Mouse (Mus musculus): ENCODE measurements around the gene Ppp1r35. TPM values are rescaled to one million over a fixed set of nuclear protein-coding genes. Genes with fewer than 3 reads are reported as not detected.
A peak's percentile ranks its signal among the peaks of the same experiment; 100 is the strongest.

Gene Ppp1r35
- polyA plus RNA-seq, 1 experiment from 2014 or later: 22.3 TPM

DNA sequence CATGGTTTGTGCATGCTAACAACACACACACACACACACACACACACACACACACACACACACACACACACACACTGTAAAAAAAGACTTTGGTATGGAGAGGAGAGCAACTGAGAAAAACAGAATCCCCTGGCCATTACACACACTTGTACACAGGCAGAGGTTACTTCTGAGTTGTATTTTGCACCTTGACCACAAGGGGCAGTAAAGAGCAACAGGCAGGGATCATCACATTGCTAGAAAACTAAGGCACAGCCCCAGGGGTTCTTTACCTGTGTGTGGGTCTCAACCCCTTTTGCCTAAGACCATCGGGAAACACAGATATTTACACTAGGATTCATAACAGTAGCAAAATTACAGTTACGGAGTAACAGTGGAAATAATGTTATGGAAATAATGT, 7.9 kb upstream of the Ppp1r35 start:
- H3K27ac ChIP-seq (replicated peaks): no peak overlapping the region
- no peak overlapping the region for H3K4me3 ChIP-seq
- no peaks in the 10 kb centered on the region for H3K36me3 ChIP-seq
- 0 out of 2 replicates have a peak, but pooled peaks cover 5% of the 10 kb centered on the region for H3K4me1 ChIP-seq
- 38% methylated on average over 2 of the region's 2 CpGs for WGBS
- no peaks in the 10 kb centered on the region for H3K27me3 ChIP-seq (replicated peaks)
- no peak overlapping the region for H3K4me2 ChIP-seq
- no peaks in the 10 kb centered on the region for H3K9me3 ChIP-seq
- H3K9ac ChIP-seq: no peak overlapping the region
- ATAC-seq (ENCODE audit: extremely low read depth, insufficient number of reproducible peaks, low FRiP score, low TSS enrichment): no peak

DNA sequence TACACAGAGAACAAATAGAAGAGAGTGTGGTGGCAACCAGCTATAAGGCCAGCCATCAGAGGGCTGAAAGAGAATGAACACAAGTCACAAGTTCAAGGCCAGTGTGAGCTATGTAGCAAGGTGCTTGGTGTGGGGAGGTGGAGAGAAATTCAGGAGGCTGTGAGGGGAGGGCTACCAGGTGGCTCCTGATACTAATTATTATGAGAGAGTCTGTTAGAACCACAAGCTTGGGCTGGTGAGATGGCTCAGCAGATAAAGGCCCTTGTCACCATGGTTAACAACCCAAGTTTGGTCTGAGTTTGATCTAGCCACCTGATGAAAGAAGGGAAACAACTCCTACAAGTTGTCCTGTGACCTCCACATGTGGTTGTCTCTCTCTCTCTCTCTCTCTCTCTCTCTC, 5.9 kb upstream of the Ppp1r35 start:
- Histone ChIP-seq H3K4me1 (peaks cover 16% of the 10 kb centered on the region), H3K9me3 (no peaks in the 10 kb centered on the region), H3K4me3 (no peak overlapping the region), H3K27me3 (replicated peaks) (no peaks in the 10 kb centered on the region), H3K36me3 (no peaks in the 10 kb centered on the region), H3K4me2 (no peak overlapping the region), H3K27ac (replicated peaks) (no peak overlapping the region), H3K9ac (no peak overlapping the region)
- ATAC-seq (ENCODE audit: extremely low read depth, insufficient number of reproducible peaks, low FRiP score, low TSS enrichment): no peak

DNA sequence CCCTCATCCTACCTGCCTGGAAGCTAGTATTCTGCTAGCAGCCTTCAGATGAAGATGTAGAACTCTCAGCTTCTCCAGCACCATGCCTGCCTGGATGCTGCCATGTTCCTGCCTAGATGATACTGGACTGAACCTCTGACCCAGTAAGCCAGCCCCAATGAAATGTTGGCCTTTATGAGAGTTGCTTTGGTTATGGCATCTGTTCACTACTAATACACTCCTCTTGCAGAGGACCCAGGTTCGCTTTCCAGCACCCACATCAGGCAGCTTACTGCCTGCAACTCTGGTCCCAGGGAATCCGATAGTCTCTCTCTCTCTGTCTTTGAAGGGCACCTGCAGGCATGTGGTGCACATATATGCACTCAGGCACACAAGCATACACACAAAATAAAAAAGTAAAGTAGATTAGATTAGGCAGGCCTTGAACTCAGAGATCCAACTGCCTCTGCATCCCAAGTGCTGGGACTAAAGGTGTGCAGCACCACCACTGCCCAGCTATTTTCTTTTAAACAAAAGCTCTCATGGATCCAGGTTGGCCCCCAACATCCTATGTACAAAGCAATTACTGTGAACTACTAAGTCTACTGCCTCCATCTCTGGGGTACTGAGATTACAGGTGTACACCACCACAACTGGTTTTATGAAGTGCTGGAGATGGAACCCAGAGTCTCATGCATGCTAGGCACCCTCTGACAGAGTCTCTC, 2.9 kb upstream of the Ppp1r35 start:
- no peak overlapping the region for H3K4me3 ChIP-seq
- H3K4me2 ChIP-seq: no peak overlapping the region
- peak overlapping the region; percentile 72 for H3K27ac ChIP-seq (replicated peaks)
- H3K27me3 ChIP-seq (replicated peaks): no peaks in the 10 kb centered on the region
- no peak for ATAC-seq (ENCODE audit: extremely low read depth, insufficient number of reproducible peaks, low FRiP score, low TSS enrichment)
- H3K9ac ChIP-seq: no peak overlapping the region
- H3K9me3 ChIP-seq: no peaks in the 10 kb centered on the region
- H3K4me1 ChIP-seq: peaks cover 33% of the 10 kb centered on the region
- H3K36me3 ChIP-seq: peaks cover 8% of the 10 kb centered on the region
- 89% methylated on average over 2 of the region's 2 CpGs for WGBS

DNA sequence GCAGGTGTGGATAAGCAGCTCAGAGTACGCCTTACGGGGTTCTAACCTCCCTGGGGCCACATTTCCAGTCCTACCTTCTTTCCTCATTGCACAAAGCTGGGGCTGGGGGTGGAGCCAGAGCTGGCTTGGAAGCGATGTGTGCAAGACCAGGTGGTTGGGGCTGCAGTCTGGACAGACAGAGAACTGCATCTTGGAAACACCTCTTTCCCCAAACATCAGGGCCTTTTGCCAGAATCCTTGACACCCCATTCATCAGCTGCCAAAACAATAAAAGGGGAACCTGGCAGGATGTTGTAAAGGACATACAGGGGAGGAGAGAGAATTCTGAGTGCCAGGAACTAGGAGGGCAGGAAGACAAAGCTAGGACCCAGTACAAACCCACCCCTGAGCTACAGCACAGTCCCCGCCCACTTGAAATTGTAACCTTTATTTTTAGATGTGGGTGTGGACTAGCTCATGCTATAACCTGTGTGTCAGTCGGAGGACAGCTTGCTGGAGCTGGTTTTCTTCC, 2.2 kb upstream of the Ppp1r35 start:
- ATAC-seq (ENCODE audit: extremely low read depth, insufficient number of reproducible peaks, low FRiP score, low TSS enrichment): no peak; the same call in 1 of the 2 replicates
- Histone ChIP-seq H3K4me2 (no peak overlapping the region), H3K36me3 (peaks cover 15% of the 10 kb centered on the region), H3K9ac (peak overlapping the region; percentile 47; the same call in 1 of the 2 replicates), H3K4me1 (peaks cover 33% of the 10 kb centered on the region), H3K9me3 (no peaks in the 10 kb centered on the region), H3K27ac (replicated peaks) (peak overlapping the region; percentile 72), H3K27me3 (replicated peaks) (no peaks in the 10 kb centered on the region), H3K4me3 (no peak overlapping the region)
- WGBS: 29% methylated on average over 5 of the region's 5 CpGs

DNA sequence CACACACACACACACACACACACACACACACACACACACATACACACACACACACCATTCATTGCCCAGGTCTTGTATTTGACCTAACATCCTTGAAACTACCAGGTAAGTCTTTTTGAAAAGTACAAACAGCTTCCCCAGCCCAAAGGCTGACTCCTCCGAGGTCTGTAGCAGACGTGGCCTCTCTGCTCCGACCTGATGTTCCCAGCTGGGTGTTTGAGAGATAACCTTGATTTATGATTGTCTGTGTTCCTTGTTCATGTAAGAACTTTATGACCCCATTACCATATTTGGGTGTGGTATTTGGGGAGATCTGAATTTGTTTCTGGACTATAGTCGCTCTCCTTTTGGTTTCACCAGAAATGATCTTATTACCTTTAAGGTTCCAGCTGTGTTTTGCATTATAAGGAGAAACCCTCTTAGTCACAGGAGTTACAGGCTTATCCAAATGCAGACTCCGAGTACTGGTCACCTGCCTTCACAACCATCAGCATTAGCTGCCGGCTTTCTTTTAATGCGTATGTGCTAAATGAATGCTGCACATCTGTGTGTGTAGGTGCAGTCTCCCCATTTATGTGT, 1.3 kb upstream of the Ppp1r35 start:
- Histone ChIP-seq H3K27me3 (replicated peaks) (no peaks in the 10 kb centered on the region), H3K4me1 (peaks cover 29% of the 10 kb centered on the region), H3K9me3 (no peaks in the 10 kb centered on the region), H3K36me3 (peaks cover 24% of the 10 kb centered on the region), H3K27ac (replicated peaks) (no peak overlapping the region), H3K4me3 (no peak overlapping the region), H3K9ac (no peak overlapping the region), H3K4me2 (no peak overlapping the region)
- ATAC-seq (ENCODE audit: extremely low read depth, insufficient number of reproducible peaks, low FRiP score, low TSS enrichment): no peak
- WGBS: 77% methylated on average over 7 of the region's 7 CpGs

DNA sequence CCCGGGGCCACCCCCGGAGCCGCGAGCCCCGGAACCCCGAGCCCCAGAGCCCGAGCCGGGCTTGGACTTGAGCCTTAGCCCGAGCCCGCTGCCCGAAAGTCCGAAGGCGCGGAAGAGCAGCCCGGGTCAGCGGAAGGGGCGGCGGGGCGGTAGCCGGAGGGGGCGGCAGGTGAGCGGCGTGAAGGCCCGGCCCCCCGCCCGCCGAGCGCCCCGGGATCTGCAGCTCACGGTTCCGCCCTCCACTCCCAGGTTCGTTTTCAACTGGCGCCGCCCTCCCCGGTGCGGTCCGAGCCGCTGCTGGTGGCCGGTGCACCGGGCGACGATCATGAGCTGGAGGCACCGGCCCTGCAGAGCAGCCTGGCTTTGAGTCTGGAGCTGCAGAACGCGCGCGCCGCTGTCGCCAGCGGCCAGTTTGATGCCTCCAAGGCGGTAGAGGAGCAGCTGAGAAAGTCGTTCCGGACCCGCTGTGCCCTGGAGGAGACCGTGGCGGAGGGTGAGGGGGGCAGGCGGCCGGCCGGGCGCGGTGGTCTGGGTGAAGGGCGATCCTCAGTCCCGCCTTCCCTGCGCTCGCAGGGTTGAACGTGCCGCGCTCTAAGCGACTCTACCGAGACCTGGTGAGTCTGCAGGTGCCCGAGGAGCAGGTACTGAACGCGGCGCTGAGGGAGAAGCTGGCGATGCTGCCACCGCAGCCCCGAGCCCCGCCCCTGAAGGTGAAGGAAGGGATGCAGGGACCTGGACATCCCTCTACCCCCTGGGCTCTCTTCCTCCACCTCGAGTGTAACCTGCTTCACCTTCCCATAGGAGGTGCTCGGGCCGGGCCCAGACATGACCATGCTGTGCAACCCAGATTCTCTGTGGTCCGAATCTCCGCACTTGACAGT, 644 bp downstream of the Ppp1r35 start:
- Histone ChIP-seq H3K36me3 (peaks cover 43% of the 10 kb centered on the region), H3K27me3 (replicated peaks) (no peaks in the 10 kb centered on the region), H3K4me1 (peaks cover 47% of the 10 kb centered on the region), H3K9ac (peak overlapping the region; percentile 97), H3K27ac (replicated peaks) (peak overlapping the region; percentile 94), H3K4me3 (peak overlapping the region; percentile 100), H3K4me2 (peak overlapping the region; percentile 99), H3K9me3 (no peaks in the 10 kb centered on the region)
- ATAC-seq (ENCODE audit: extremely low read depth, insufficient number of reproducible peaks, low FRiP score, low TSS enrichment): peak; percentile 31; the same call in 1 of the 2 replicates
- 1% methylated on average over 80 of the region's 83 CpGs for WGBS

DNA sequence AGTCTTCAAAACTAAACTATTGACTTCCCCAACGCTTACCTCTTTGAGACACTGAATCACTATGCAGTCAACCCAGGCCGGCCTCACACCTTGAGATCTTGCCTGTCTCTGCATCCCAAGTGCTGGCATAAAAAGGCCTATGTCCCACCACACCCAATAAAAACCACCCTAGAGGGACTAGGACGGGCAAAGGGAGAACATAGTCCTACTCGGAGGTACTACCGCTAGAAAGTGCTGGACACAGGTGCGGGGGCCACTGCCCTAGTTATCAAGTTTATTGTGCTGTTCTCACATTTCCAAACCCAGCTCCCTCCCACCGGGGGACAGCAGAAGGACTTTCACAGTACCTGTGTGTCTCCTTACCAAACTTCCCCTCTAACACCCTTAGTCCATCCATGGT, 3.0 kb downstream of the Ppp1r35 start:
- WGBS: 92% methylated on average over 7 of the region's 7 CpGs
- Histone ChIP-seq H3K4me2 (no peak overlapping the region), H3K9ac (peak overlapping the region; percentile 29; the same call in 1 of the 2 replicates), H3K4me3 (no peak overlapping the region), H3K36me3 (peaks cover 51% of the 10 kb centered on the region), H3K9me3 (no peaks in the 10 kb centered on the region), H3K4me1 (peaks cover 50% of the 10 kb centered on the region), H3K27ac (replicated peaks) (no peak overlapping the region), H3K27me3 (replicated peaks) (no peaks in the 10 kb centered on the region)
- ATAC-seq (ENCODE audit: extremely low read depth, insufficient number of reproducible peaks, low FRiP score, low TSS enrichment): no peak

DNA sequence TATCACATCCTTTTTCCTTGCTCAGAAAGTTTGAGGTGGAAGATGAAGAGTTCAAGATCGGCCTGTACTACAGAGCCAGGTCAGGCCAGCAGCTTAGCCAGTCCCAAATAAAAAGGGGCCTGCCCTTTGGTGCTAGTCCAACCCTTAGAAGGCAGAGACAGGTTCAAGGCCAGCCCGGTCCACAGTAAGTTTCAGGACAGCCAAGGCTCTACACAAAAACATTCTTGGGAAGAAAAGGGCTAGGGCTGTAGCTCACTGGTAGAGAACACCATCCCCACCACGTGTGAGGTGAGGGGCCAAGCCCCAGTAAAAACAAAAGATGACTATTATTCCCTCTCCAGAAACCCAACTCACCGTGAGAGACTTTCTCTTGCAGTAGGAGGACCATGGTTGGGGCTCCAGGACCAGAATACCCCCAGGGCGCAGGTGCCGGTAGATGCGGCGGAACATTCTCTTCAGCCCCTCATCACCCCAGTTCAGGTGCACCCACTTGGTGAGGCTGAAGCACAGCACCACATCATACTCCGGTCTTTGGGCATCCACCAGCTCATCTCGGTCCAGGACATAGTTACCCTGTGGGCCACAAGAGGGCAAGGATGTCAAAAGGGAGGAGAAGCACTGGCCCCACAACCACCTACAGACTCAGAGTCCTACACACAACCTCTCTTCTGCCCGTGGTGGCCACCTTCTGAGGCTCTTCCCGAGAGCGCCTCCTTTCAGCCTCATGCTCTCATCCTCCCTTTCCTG, 4.3 kb downstream of the Ppp1r35 start:
- peaks cover 49% of the 10 kb centered on the region for H3K4me1 ChIP-seq
- H3K9ac ChIP-seq: peak overlapping the region; percentile 98
- no peaks in the 10 kb centered on the region for H3K27me3 ChIP-seq (replicated peaks)
- peak overlapping the region; percentile 90 for H3K4me3 ChIP-seq
- H3K4me2 ChIP-seq: peak overlapping the region; percentile 79
- no peaks in the 10 kb centered on the region for H3K9me3 ChIP-seq
- 81% methylated on average over 13 of the region's 13 CpGs for WGBS
- no peak overlapping the region for H3K27ac ChIP-seq (replicated peaks)
- ATAC-seq (ENCODE audit: extremely low read depth, insufficient number of reproducible peaks, low FRiP score, low TSS enrichment): no peak
- H3K36me3 ChIP-seq: peaks cover 51% of the 10 kb centered on the region

DNA sequence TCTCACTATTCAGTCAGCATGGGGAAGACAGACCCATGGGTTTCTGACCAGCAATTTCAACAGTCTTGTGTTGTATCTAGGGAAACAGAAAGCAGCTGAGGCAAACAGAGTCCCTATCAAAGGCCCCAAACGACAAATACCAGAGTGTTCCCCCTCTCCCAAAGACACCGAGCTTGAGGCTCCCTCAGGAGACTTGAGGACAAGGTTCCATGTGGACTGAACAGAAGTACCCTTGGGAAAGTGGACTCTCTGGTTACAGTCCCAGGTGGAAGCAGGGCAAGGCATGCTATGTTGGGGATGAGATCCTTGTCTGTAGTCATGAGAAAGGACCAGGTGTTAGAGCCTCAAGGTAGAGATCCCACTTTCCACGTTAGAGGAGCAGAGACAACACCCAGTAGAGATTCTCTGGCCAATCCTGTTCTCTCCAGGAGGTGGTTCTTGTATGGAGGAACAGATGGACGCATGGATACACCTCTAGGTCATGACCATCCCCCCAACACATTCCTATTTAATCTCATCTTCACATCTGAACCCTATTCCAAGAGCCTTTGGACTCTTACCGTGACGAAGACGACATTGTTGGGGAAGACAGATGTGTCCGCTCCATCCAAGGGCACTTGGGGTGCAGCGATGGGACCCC, 5.4 kb downstream of the Ppp1r35 start:
- Histone ChIP-seq H3K36me3 (peaks cover 51% of the 10 kb centered on the region), H3K9ac (peak overlapping the region; percentile 98), H3K4me2 (peak overlapping the region; percentile 79), H3K4me3 (peak overlapping the region; percentile 90), H3K9me3 (no peaks in the 10 kb centered on the region), H3K4me1 (peaks cover 48% of the 10 kb centered on the region), H3K27me3 (replicated peaks) (no peaks in the 10 kb centered on the region), H3K27ac (replicated peaks) (no peak overlapping the region)
- ATAC-seq (ENCODE audit: extremely low read depth, insufficient number of reproducible peaks, low FRiP score, low TSS enrichment): no peak
- 60% methylated on average over 9 of the region's 9 CpGs for WGBS

DNA sequence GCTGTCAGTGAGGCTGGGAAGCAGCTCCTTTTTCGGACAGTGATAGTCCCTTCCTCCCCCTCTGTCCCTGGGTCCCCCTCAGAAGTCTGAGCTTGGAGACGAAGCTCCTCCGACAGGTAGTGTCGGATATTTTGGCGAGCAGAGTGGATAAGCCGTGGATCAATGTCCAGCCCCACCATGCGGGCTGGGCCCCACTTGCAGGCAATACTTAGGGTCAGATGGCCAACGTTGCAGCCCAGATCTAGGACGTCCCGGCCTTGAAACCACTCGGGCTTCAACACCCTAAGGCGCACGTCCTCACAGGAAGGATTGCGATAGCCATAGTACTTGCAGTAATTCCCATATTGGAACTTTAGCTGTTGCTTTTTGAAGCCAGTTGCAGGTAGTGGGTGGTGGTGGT, 5.9 kb downstream of the Ppp1r35 start:
- no peak for ATAC-seq (ENCODE audit: extremely low read depth, insufficient number of reproducible peaks, low FRiP score, low TSS enrichment)
- H3K9me3 ChIP-seq: no peaks in the 10 kb centered on the region
- peak overlapping the region; percentile 98 for H3K9ac ChIP-seq
- no peaks in the 10 kb centered on the region for H3K27me3 ChIP-seq (replicated peaks)
- 73% methylated on average over 14 of the region's 14 CpGs for WGBS
- H3K36me3 ChIP-seq: peaks cover 51% of the 10 kb centered on the region
- peak overlapping the region; percentile 98 for H3K27ac ChIP-seq (replicated peaks)
- peaks cover 46% of the 10 kb centered on the region for H3K4me1 ChIP-seq
- peak overlapping the region; percentile 79 for H3K4me2 ChIP-seq
- H3K4me3 ChIP-seq: peak overlapping the region; percentile 90
